Mouse (Mus musculus): Measurements from ENCODE around the gene Vmn2r24. TPM values are rescaled to one million over a fixed set of nuclear protein-coding genes. Genes with fewer than 3 reads are reported as not detected.
"Not testable (repeated sequence)": the region's sequence is repeated elsewhere in the genome, so short reads cannot be mapped to it uniquely, and the experiment has no call there.

Vmn2r24 gene
- under 1 TPM in 1 of 2 experiments, not detected in 1; 0.03 TPM for total RNA-seq (2021)
- long read RNA-seq, experiment 1, result 0 reads
- long read RNA-seq, experiment 2, result 0 reads

DNA sequence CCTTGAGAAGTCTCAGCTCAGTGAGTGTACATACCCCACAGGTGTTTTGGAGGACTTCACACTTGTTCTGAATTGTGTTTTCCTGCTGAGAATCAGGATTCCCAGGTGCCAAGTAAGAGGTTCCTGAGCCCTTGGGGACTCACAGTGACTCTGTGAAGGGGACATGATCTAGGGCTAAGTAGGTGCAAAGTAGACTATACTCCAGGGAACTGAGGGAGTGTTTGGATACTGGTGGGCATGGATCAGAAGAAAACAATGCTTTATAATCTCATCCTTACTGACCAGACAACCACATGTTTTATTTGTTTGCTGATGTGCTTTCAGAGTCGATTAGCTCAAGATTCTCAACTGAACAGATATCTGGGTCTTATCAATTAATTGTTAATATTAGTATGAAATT lies at the start of gene Vmn2r24:
Gene Vmn2r24 (plus strand): TSS at position 301 of the 400 bp plus-strand sequence.
- no peak for DNase-seq (ENCODE audit: low spot score in 2 of 2)

DNA sequence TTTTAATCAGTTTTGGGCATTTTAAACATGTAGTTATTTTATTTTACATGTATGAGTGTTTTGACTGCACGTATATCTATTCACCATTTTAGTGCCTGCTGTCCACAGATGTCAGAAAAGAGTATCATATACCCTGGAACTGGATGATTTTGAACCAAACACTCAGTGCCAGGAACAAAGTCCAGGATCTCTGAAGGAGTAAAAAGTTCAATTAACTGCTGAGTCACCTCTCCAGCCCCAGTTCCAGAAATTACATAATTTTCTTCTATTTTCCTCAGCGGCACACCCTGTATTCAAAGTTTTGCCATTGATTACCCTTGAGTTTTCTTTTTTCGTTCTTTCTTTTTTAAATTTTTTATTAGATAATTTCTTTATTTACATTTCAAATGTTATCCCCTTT lies 8.6 kb upstream of the Vmn2r24 start:
- no peak for DNase-seq (ENCODE audit: low spot score in 2 of 2)

DNA sequence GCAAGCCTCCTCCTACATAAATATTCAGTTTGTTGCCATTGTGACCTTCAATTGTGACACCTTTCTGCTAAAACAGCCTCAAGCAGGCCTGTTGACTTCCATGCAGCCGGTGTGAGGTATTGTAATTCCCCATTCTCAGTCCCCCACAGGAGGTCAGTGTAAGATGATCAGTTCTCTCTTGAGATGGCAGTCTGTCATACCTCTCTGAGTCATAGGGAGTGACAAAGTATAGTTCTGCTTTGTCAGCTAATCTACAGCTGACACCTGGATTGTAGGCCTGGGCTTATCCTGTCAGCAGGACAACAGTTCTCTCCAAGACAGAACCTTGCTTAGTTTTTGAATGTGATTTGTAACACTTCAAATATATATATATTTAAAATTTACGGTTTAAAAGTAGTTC lies 6.2 kb downstream of the Vmn2r24 start:
- DNase-seq (ENCODE audit: low spot score in 2 of 2), result no peak

DNA sequence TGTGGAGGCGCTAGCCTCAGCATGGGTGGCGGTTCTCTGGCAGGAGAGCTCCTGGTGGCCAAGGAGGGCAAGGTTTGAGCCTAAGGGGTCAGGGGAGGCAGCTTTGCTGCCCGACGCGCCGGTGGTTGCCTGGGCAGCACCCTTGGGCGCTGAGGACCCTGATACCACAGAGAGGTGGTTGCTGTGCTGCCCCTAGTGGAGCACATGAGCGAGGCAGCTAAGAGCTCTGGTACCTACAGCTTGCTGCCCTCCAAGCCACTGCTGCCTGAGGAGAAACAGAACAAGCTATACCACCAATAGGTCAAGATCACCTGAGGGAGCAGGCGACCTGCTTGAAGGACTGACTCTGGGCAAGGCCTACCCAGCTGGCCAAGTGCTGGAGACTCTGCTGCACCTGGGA lies 15.1 kb downstream of the Vmn2r24 start:
- no peak for DNase-seq (ENCODE audit: low spot score in 2 of 2)

DNA sequence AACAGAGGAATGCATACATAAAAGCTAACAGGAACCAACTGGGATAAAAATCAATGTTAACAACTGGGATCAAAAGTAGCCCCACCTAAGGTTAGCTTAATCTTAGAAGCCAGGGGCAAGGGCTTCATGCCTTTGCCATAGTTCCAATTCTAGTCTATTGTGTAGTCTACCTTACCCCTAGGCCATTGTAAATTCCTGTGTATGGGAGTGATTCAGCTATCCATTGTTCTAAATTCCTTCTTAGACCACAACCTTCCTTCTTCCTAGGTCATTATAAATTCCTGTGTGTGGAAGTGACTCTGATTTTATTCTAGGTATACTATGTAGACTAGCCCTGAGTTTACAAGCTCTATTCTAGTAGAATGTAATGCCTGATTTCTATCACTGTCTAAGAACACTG lies 31.6 kb downstream of the Vmn2r24 start:
- not testable (repeated sequence) for DNase-seq (ENCODE audit: low spot score in 2 of 2)

DNA sequence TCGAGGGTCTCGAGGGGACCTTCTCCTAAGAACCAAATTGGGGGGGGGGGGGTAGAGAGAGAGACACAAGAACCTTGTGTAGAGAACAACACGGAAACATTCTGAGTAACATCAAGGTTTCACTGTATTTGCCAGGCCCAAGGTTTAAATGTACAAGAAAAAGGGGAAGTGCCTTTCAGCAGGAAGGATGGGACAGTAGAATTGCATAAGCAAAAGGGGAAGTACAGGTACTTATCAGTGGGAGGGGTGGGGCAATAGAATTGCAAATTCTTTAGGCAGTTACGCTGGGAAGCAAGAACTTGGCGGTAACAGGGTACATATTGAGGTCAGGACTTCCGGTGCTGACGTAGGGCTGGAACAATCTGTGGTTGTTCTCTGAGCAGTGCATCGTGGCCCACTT lies 41.3 kb downstream of the Vmn2r24 start:
- DNase-seq (ENCODE audit: low spot score in 2 of 2), result no peak

DNA sequence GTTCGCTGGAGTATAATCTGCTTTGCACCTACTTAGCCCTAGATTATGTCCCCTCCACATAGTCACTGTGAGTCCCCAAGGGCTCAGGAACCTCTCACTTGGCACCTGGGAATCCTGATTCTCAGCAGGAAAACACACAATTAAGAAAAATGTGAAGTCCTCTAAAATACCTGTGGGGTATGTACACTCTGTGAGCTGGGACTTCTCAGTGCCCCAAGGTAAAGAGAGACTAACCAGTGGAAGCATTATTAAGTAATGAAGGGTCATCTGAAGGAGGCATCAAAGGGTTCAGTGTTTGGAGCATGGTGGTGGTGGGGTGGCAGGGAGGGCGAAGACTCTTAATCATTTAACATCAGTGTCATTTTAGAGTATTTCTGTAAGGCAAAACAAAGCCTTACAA lies 74.7 kb downstream of the Vmn2r24 start, which contains the start of gene Vmn2r25:
Gene Vmn2r25 (minus strand): TSS at position 101 of the 400 bp plus-strand sequence.
- DNase-seq (ENCODE audit: low spot score in 2 of 2), result not testable (repeated sequence)

Other genes starting within 250 kb of the Vmn2r24 start
- not detected for gene Vmn2r21, start 245.5 kb upstream of the Vmn2r24 start, total RNA-seq (2021)
- not detected for gene Vmn2r22, start 128.2 kb upstream of the Vmn2r24 start, total RNA-seq (2021)
- not detected for gene Vmn2r23, start 76.2 kb upstream of the Vmn2r24 start, total RNA-seq (2021)
- gene Vmn2r25, start 74.6 kb downstream of the Vmn2r24 start, total RNA-seq (2021), result not detected
- under 1 TPM; 0.03 to 0.06 TPM for gene Vmn2r26, start 245.7 kb downstream of the Vmn2r24 start, total RNA-seq (2021)

All from adrenal gland, adult 18-20 months (tissue).